Mouse (Mus musculus) adrenal gland, adult 8-10 months (tissue): ENCODE measurements around the gene Pnma5. TPM values are rescaled to one million over a fixed set of nuclear protein-coding genes. Genes with fewer than 3 reads are reported as not detected.

ENCODE experiments used
- DNase-seq: peaks from one replicate; pipeline ENCODE4 v3.0.0; 2022
- microRNA-seq, 2 experiments: library from miRNA; unstranded; fragments of <30 nt; microRNA quantifications; one replicate each; pipeline ENCODE4 v1.2.0; 2022
- total RNA-seq, 4 experiments: library from RNA; stranded (reverse); gene quantifications; 2 replicates each; pipeline ENCODE4 v1.2.4; 2022

Pnma5 gene
- total RNA-seq, 4 experiments from 2014 or later, result 0.18 to 0.51 (median 0.42) TPM

- no peak for DNase-seq
These were observed 51.3 kb downstream of the Pnma5 start for GRCm38 (mm10) chrX:72985607-72986006.

Small RNAs within 50 kb of the gene (microRNA-seq; reads per million reads assigned to microRNA genes)
- gene Mir2137, result 0 to 0.35 reads per million in 2 experiments

Other genes starting within 250 kb of the Pnma5 start
- gene Gabrq, start 211.9 kb downstream of the Pnma5 start, total RNA-seq, result under 1 TPM in 3 of 4 experiments, not detected in 1; 0.12 to 0.15 (median 0.13) TPM
- gene Cetn2, start 118.7 kb downstream of the Pnma5 start, total RNA-seq, result 10 to 100 TPM; 46.3 to 58.9 (median 52.7) TPM
- gene Nsdhl, start 118.5 kb downstream of the Pnma5 start, total RNA-seq, result 10 to 100 TPM; 28.4 to 40.3 (median 31.8) TPM
- gene Zfp185, start 49.8 kb downstream of the Pnma5 start, total RNA-seq, result 1 to 10 TPM; 1.6 to 3.2 (median 2.2) TPM
- under 1 TPM; 0.20 to 1.00 (median 0.65) TPM for gene Pnma3, start 27.7 kb upstream of the Pnma5 start, total RNA-seq
- gene Xlr4a, start 45.4 kb upstream of the Pnma5 start, total RNA-seq, result 1 to 10 TPM in 3 of 4 experiments, under 1 TPM in 1; 0.20 to 9.6 (median 1.4) TPM
- 1 to 10 TPM in 3 of 4 experiments, under 1 TPM in 1; 0.31 to 5.1 (median 3.3) TPM for gene Xlr3a, start 60.0 kb upstream of the Pnma5 start, total RNA-seq
- not detected for gene Gm14685, start 79.9 kb upstream of the Pnma5 start, total RNA-seq
- gene Xlr5b, start 111.7 kb upstream of the Pnma5 start, total RNA-seq, result not detected
- under 1 TPM in 1 of 4 experiments, not detected in 3; 0.13 TPM for gene DXBay18, start 112.3 kb upstream of the Pnma5 start, total RNA-seq
- not detected for gene Spin2d, start 139.9 kb upstream of the Pnma5 start, total RNA-seq
- 10 to 100 TPM in 2 of 4 experiments, 1 to 10 TPM in 2; 2.5 to 34.0 (median 13.8) TPM for gene Xlr3b, start 155.1 kb upstream of the Pnma5 start, total RNA-seq
- 1 to 10 TPM in 2 of 4 experiments, not detected in 2; 1.9 to 2.6 TPM for gene Xlr4b, start 177.2 kb upstream of the Pnma5 start, total RNA-seq
- gene F8a, start 191.2 kb upstream of the Pnma5 start, total RNA-seq, result 10 to 100 TPM in 3 of 4 experiments, 1 to 10 TPM in 1; 9.7 to 11.8 (median 11.6) TPM
- 1 to 10 TPM in 2 of 4 experiments, not detected in 2; 1.4 to 5.8 TPM for gene Xlr4c, start 206.0 kb upstream of the Pnma5 start, total RNA-seq
- gene Xlr3c, start 228.3 kb upstream of the Pnma5 start, total RNA-seq, result not detected